Mouse (Mus musculus): Measurements from ENCODE around the gene Chmp1a. TPM values are rescaled to one million over a fixed set of nuclear protein-coding genes. Genes with fewer than 3 reads are reported as not detected.

The Chmp1a gene
- polyA plus RNA-seq, 1 experiment from 2014 or later = 232 TPM

Other genes with a start within 250 kb of the Chmp1a start
- 23.2 and 25.8 TPM in 2 replicates for gene Ankrd11, start 170.5 kb downstream of the Chmp1a start, polyA plus RNA-seq (2015; fragmentation: Nextera tagmentation; extraction: Ambion mirVana)
- gene Spg7, start 149.8 kb downstream of the Chmp1a start, polyA plus RNA-seq (2015; fragmentation: Nextera tagmentation; extraction: Ambion mirVana) = 47.4 and 48.2 TPM in 2 replicates
- gene Rpl13, start 110.4 kb downstream of the Chmp1a start, polyA plus RNA-seq (2015; fragmentation: Nextera tagmentation; extraction: Ambion mirVana) = 639 and 669 TPM in 2 replicates
- 10.1 and 17.1 TPM in 2 replicates for gene Cpne7, start 95.4 kb downstream of the Chmp1a start, polyA plus RNA-seq (2015; fragmentation: Nextera tagmentation; extraction: Ambion mirVana)
- 0.40 and 0.42 TPM in 2 replicates for gene Sult5a1, start 54.4 kb downstream of the Chmp1a start, polyA plus RNA-seq (2015; fragmentation: Nextera tagmentation; extraction: Ambion mirVana)
- 0.14 and 0.40 TPM in 2 replicates for gene Dpep1, start 26.5 kb downstream of the Chmp1a start, polyA plus RNA-seq (2015; fragmentation: Nextera tagmentation; extraction: Ambion mirVana)
- gene Spata33, start 69 bp upstream of the Chmp1a start, polyA plus RNA-seq (2015; fragmentation: Nextera tagmentation; extraction: Ambion mirVana) = 7.0 and 8.5 TPM in 2 replicates
- 53.8 and 54.4 TPM in 2 replicates for gene Cdk10, start 12.1 kb upstream of the Chmp1a start, polyA plus RNA-seq (2015; fragmentation: Nextera tagmentation; extraction: Ambion mirVana)
- 8.2 and 12.1 TPM in 2 replicates for gene Spata2l, start 23.5 kb upstream of the Chmp1a start, polyA plus RNA-seq (2015; fragmentation: Nextera tagmentation; extraction: Ambion mirVana)
- 24.3 and 24.4 TPM in 2 replicates for gene Zfp276, start 41.4 kb upstream of the Chmp1a start, polyA plus RNA-seq (2015; fragmentation: Nextera tagmentation; extraction: Ambion mirVana)
- gene Vps9d1, start 41.6 kb upstream of the Chmp1a start, polyA plus RNA-seq (2015; fragmentation: Nextera tagmentation; extraction: Ambion mirVana) = 63.8 and 69.0 TPM in 2 replicates
- 5.0 and 5.4 TPM in 2 replicates for gene Fanca, start 105.8 kb upstream of the Chmp1a start, polyA plus RNA-seq (2015; fragmentation: Nextera tagmentation; extraction: Ambion mirVana)
- 39.1 and 42.3 TPM in 2 replicates for gene Spire2, start 120.0 kb upstream of the Chmp1a start, polyA plus RNA-seq (2015; fragmentation: Nextera tagmentation; extraction: Ambion mirVana)
- gene Tcf25, start 161.0 kb upstream of the Chmp1a start, polyA plus RNA-seq (2015; fragmentation: Nextera tagmentation; extraction: Ambion mirVana) = 338 and 394 TPM in 2 replicates
- gene Mc1r, start 194.3 kb upstream of the Chmp1a start, polyA plus RNA-seq (2015; fragmentation: Nextera tagmentation; extraction: Ambion mirVana) = 0.08 and 0.11 TPM in 2 replicates
- 2,090 and 2,148 TPM in 2 replicates for gene Tubb3, start 198.7 kb upstream of the Chmp1a start, polyA plus RNA-seq (2015; fragmentation: Nextera tagmentation; extraction: Ambion mirVana)
- gene Def8, start 210.8 kb upstream of the Chmp1a start, polyA plus RNA-seq (2015; fragmentation: Nextera tagmentation; extraction: Ambion mirVana) = 45.4 and 49.5 TPM in 2 replicates